Mouse (Mus musculus): ENCODE data around the gene Dchs1. TPM values are rescaled to one million over a fixed set of nuclear protein-coding genes. Genes with fewer than 3 reads are reported as not detected.

The Dchs1 gene
- total and polyA plus RNA-seq, 2 experiments from 2014 or later = 6.6 to 109 TPM

GRCm38 (mm10) chr7:105734826-105735225 lies 52.6 kb downstream of the Dchs1 start:
- no peak overlapping the region for H3K4me2 ChIP-seq (ENCODE audit: low read depth, low read length)
- no peaks in the 10 kb centered on the region for H3K9me3 ChIP-seq (ENCODE audit: low read length)
- TF ChIP-seq CTCF (IDR thresholded peaks at IDR 0.05; ENCODE audit: low read depth) = no peak
- no peak for DNase-seq (ENCODE audit: low spot score)
- H3K4me3 ChIP-seq (ENCODE audit: low read length) = no peak overlapping the region
- H3K9ac ChIP-seq (replicated peaks; ENCODE audit: low read length) = no peak overlapping the region
- H3K27ac ChIP-seq = no peak overlapping the region
- no peaks in the 10 kb centered on the region for H3K27me3 ChIP-seq (ENCODE audit: insufficient read depth, low read length)
- H3K36me3 ChIP-seq (ENCODE audit: insufficient read depth, low read length) = peaks cover 24% of the 10 kb centered on the region; the same call in 1 of the 2 replicates
- WGBS = 85% methylated on average over 8 of the region's 8 CpGs
- no peak for ATAC-seq
- H3K4me1 ChIP-seq (ENCODE audit: insufficient read depth, low read length) = 0 out of 2 replicates have a peak, but pooled peaks cover 5% of the 10 kb centered on the region

- 95% methylated on average over 11 of the region's 11 CpGs for WGBS
- H3K27me3 ChIP-seq (ENCODE audit: insufficient read depth, low read length) = no peaks in the 10 kb centered on the region
- no peak overlapping the region for H3K4me3 ChIP-seq (ENCODE audit: low read length)
- ATAC-seq = no peak
- no peak for DNase-seq (ENCODE audit: low spot score)
- H3K4me2 ChIP-seq (ENCODE audit: low read depth, low read length) = no peak overlapping the region
- H3K4me1 ChIP-seq (ENCODE audit: insufficient read depth, low read length) = 0 out of 2 replicates have a peak, but pooled peaks cover 5% of the 10 kb centered on the region
- peaks cover 24% of the 10 kb centered on the region; the same call in 1 of the 2 replicates for H3K36me3 ChIP-seq (ENCODE audit: insufficient read depth, low read length)
- no peak for TF ChIP-seq CTCF (IDR thresholded peaks at IDR 0.05; ENCODE audit: low read depth)
- no peak overlapping the region for H3K9ac ChIP-seq (replicated peaks; ENCODE audit: low read length)
- H3K9me3 ChIP-seq (ENCODE audit: low read length) = no peaks in the 10 kb centered on the region
- no peak overlapping the region for H3K27ac ChIP-seq
Observed at GRCm38 (mm10) chr7:105733836-105734235, 53.6 kb downstream of the Dchs1 start.

GRCm38 (mm10) chr7:105728701-105729428 lies 58.6 kb downstream of the Dchs1 start:
- peaks cover 19% of the 10 kb centered on the region; the same call in 1 of the 2 replicates for H3K36me3 ChIP-seq (ENCODE audit: insufficient read depth, low read length)
- H3K27ac ChIP-seq = peak overlapping the region; percentile 49; the same call in 1 of the 2 replicates
- no peaks in the 10 kb centered on the region for H3K4me1 ChIP-seq (ENCODE audit: insufficient read depth, low read length)
- ATAC-seq = 0 out of 2 replicates have a peak, but pooled peaks have one; percentile 31
- no peaks in the 10 kb centered on the region for H3K9me3 ChIP-seq (ENCODE audit: low read length)
- peak; percentile 23 for DNase-seq (ENCODE audit: low spot score)
- H3K27me3 ChIP-seq (ENCODE audit: insufficient read depth, low read length) = no peaks in the 10 kb centered on the region
- no peak overlapping the region for H3K9ac ChIP-seq (replicated peaks; ENCODE audit: low read length)
- no peak; the same call in 1 of the 2 replicates for TF ChIP-seq CTCF (IDR thresholded peaks at IDR 0.05; ENCODE audit: low read depth)
- WGBS = 26% methylated on average over 6 of the region's 6 CpGs
- H3K4me2 ChIP-seq (ENCODE audit: low read depth, low read length) = no peak overlapping the region
- no peak overlapping the region for H3K4me3 ChIP-seq (ENCODE audit: low read length)

- no peak for DNase-seq (ENCODE audit: low spot score)
- Histone ChIP-seq H3K36me3 (ENCODE audit: insufficient read depth, low read length) (peaks cover 5% of the 10 kb centered on the region; the same call in 1 of the 2 replicates), H3K9ac (replicated peaks; ENCODE audit: low read length) (no peak overlapping the region), H3K27ac (peak overlapping the region; percentile 51; the same call in 1 of the 2 replicates), H3K4me1 (ENCODE audit: insufficient read depth, low read length) (no peaks in the 10 kb centered on the region), H3K9me3 (ENCODE audit: low read length) (no peaks in the 10 kb centered on the region), H3K4me3 (ENCODE audit: low read length) (no peak overlapping the region), H3K27me3 (ENCODE audit: insufficient read depth, low read length) (no peaks in the 10 kb centered on the region), H3K4me2 (ENCODE audit: low read depth, low read length) (no peak overlapping the region)
- ATAC-seq = no peak
- 89% methylated on average over 4 of the region's 4 CpGs for WGBS
- no peak for TF ChIP-seq CTCF (IDR thresholded peaks at IDR 0.05; ENCODE audit: low read depth)
Observed at GRCm38 (mm10) chr7:105726980-105727325, 60.5 kb downstream of the Dchs1 start.

GRCm38 (mm10) chr7:105726144-105726979 lies 61.1 kb downstream of the Dchs1 start:
- peak; percentile 92 for TF ChIP-seq CTCF (IDR thresholded peaks at IDR 0.05; ENCODE audit: low read depth)
- Histone ChIP-seq H3K4me3 (ENCODE audit: low read length) (no peak overlapping the region), H3K9me3 (ENCODE audit: low read length) (no peaks in the 10 kb centered on the region), H3K9ac (replicated peaks; ENCODE audit: low read length) (no peak overlapping the region), H3K27me3 (ENCODE audit: insufficient read depth, low read length) (no peaks in the 10 kb centered on the region), H3K36me3 (ENCODE audit: insufficient read depth, low read length) (0 out of 2 replicates have a peak, but pooled peaks cover 5% of the 10 kb centered on the region), H3K4me1 (ENCODE audit: insufficient read depth, low read length) (no peaks in the 10 kb centered on the region), H3K4me2 (ENCODE audit: low read depth, low read length) (no peak overlapping the region), H3K27ac (peak overlapping the region; percentile 51; the same call in 1 of the 2 replicates)
- ATAC-seq (peak; percentile 90), DNase-seq (ENCODE audit: low spot score) (peak; percentile 86)
- 79% methylated on average over 4 of the region's 4 CpGs for WGBS

GRCm38 (mm10) chr7:105721916-105722315 lies 65.5 kb downstream of the Dchs1 start:
- WGBS = 80% methylated on average over 2 of the region's 2 CpGs
- Histone ChIP-seq H3K27me3 (ENCODE audit: insufficient read depth, low read length) (no peaks in the 10 kb centered on the region), H3K4me2 (ENCODE audit: low read depth, low read length) (no peak overlapping the region), H3K9ac (replicated peaks; ENCODE audit: low read length) (no peak overlapping the region), H3K4me3 (ENCODE audit: low read length) (no peak overlapping the region), H3K4me1 (ENCODE audit: insufficient read depth, low read length) (no peaks in the 10 kb centered on the region), H3K27ac (no peak overlapping the region), H3K9me3 (ENCODE audit: low read length) (no peaks in the 10 kb centered on the region), H3K36me3 (ENCODE audit: insufficient read depth, low read length) (no peaks in the 10 kb centered on the region)
- TF ChIP-seq CTCF (IDR thresholded peaks at IDR 0.05; ENCODE audit: low read depth) = no peak
- ATAC-seq (no peak), DNase-seq (ENCODE audit: low spot score) (no peak)

Data from hindbrain, postnatal 0 days (tissue).